Mouse (Mus musculus) urinary bladder, postnatal 14 days (tissue): ENCODE data around the gene Cmtm4.
"Not testable (repeated sequence)": the region's sequence is repeated elsewhere in the genome, so short reads cannot be mapped to it uniquely, and the experiment has no call there.

Experiments
- DNase-seq: peaks from one replicate; pipeline ENCODE4 v3.0.0; 2021; ENCODE audit warnings: low spot score

Gene Cmtm4

DNA sequence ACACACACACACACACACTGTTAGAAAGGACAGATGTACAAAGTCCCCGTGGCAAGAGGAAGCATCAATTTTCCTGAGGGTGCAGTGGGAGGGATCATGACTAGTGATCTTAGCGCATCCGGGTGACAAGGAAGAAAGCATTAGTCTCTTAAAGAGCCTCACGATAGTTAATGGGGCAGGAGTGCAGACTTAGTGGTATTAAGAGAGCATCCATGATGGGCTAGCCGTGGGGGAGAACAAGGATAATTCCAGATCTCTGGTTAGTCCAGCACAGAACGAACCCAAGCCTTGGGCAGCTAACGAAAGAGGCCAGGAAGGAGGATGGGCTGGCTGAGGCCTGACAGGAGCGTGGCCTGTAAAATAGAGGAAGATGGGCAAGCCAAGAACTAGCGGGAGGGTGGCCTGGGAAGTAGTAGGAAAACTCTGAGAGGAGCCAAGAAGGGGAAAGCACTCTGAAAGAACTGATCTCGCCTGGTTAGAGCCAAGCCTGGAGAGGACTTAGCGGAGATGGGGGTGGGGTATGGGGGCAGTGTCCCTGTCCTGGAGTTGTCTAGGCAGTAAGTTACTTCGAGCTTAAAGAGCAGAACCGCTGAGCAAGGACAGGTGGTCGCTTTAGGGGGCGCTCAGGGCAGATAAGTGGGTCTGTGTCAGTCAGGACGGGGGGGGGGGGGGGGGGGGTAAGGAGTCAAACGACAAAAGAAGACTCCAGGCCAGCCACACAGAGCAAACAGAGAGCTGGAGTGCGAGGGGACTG, 56.2 kb downstream of the Cmtm4 start, which contains the start of gene Cmtm3:
Gene Cmtm3 (plus strand): TSS at position 182 of the 754 bp plus-strand sequence.
- DNase-seq = no peak

DNA sequence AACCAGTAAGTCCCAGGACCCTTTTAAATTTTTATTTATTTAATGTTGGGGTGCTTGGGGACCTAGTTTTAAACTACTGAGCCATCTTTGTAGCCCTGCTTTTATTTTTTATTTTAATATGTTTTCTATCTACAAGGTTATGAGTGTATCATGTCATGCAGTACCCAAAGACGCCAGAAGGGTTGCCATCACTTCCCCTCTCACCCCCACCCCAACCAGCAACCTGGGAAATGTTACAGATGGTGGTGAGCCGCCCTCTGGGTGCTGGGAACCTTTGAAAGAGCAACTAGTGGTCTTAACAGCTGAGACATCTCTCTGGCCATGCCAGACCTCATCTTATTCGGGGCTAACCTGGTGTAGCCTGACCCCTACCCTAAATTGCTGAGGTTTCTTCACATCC, 57.7 kb downstream of the Cmtm4 start:
- DNase-seq = no peak

DNA sequence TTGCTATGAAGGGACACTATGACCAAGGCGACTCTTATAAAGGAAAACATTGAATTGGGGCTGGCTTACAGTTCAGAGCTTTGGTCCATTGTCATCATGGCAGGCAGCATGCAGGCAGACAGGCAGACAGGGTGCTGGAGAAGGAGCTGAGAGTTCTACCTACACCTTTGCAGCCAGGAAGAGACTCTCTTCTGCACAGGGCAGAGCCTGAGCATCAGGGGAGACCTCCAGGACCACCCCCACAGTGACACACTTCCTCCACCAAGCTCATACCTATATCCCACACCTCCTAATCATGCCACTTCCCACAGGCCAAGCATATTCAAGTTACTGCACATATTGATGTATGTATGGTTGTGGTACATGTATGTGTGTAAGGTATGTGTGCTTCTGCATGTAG, 58.8 kb downstream of the Cmtm4 start:
- no peak for DNase-seq

DNA sequence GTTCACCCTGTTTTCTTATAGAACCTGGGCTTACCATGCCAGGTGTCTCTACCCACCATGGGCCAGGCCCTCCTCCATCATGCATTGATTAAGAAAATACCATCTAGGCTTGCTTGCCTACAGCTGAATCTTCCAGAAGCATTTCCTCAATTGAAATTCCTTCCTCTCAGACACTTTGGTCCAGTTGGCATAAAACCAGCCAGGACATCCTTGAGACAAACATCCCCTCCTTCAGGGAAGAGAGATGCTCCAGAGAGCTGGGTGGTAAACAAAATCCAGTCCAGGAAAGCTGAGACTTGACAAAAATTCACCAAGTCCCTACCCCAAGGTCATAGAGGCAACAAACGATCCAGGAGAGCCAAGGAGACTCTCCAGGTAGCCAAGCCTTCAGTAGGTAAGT, 61.4 kb downstream of the Cmtm4 start:
- DNase-seq = no peak

DNA sequence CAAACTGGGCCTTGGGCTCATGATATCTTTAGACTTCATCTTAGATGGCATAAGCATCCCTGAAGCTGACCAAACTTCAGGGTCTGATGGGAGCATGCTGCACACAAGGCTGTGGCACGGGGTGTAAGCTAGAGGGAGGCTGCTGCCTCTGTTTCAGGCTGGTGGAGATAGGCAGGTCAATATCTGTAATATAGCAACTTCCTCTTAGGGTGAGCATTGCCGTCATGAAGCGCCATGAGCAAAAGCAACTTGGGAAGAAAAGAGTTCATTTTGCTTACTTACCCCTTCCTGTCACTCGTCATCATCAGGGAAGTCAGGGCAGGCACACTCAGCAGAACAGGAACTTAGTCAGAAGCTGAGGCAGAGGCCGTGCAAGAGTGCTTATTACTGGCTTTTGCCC, 61.8 kb downstream of the Cmtm4 start:
- no peak for DNase-seq

DNA sequence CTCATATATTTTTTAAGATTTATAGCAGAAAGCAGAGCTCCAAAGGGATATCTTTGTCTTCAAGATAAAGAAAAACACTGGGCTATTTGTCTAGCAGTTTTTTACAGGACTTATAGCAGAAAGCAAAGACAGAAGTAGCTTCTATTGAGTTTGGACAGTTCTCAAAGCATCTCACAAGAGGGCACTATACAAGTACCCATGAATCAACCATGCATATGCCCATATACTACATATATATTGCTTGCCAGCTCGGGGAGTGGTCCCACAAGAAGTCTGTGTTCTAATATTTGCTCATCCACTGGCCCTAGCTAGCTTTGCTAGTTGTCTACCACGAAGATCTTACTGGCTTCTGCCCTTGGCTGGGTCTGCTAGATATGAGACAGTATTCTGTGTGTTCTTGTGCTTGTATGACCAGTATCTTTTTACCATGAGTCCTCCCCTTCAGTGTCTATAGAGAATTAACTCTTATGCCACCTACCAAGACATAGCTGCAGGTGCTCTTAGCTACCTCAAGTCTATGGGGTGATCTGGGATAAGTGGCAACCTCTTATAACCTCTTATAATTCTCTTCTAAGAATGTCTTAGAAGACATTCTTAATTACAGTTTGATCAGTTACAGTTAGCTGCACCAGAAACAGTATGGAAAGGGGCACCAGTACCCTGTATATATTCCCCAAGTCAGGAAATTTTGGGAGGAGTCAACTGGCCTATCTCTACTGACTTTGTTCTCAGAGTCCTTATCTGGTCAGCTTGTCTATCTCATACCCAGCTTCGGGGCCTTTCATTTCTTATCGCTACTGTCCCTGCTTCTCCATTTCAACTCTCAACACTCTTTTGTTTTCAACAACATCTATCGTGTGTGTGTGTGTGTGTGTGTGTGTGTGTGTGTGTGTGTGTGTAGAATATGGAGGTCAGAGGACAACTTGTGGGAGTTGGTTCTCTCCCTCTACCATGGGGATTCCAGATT, 62.7 kb downstream of the Cmtm4 start:
- DNase-seq = no peak

DNA sequence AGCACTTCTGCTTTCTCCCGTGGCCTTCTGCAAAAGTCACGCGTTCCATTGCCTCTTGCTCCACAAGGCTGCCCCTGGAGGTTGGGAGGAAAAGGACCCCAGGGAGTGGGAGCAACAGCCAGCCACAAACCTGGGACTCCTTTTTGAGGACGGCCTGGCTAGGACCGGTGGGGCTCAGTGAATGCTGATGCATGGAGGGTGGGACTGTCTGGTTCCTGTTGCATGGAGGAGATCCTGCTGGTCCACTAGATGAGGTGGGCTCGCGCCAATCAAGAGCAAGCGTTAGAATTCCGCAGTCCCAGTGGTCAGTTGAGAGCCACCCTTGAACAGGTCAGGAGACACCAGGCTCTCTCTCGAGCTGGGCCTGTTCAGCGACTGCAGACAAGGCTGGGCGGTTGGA, 73.7 kb downstream of the Cmtm4 start, which contains the start of gene Cmtm2b:
Gene Cmtm2b (plus strand): TSS at position 301 of the 400 bp plus-strand sequence.
- not testable (repeated sequence) for DNase-seq

DNA sequence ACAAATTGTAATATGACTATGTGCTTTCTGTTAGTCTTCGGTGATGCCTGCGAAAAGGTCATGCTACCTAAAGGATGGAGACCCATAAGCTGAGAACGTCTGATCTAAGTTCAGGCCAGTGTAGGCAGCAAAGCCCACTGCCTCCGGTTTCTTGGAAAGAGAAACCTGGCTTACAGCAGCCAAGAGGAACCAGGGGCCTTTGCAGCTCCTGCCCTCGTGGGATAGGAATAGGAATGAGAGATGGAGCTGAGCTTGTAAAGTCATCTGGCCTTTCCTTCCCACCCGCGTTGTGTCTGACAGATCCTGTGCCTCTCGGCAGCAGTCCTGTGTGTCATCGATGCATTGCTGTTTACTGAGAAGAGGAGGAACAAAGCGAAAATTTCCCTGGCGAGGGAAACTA, 74.3 kb downstream of the Cmtm4 start, which contains the start of gene Gm11020:
Gene Gm11020 (plus strand): TSS at position 301 of the 400 bp plus-strand sequence.
- DNase-seq = not testable (repeated sequence)

DNA sequence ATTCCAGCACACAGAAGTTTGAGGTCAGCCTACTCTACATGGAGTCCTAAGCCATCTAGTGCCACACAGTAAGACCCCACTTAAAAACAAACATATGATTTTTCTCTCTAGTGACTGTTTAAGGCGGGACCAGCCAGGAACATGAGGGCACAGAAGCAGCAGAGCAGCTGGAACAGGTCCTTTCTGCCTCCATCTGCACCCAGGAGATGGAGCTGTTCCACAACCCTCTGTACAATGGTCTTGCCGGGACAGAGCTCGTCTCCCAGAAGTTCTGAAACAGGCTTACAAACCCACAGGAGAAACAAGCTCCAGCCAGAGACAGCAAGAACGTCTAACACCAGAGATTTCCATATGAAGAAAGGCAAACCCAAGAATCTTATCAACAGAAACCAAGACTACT, 82.3 kb downstream of the Cmtm4 start:
- DNase-seq = no peak

DNA sequence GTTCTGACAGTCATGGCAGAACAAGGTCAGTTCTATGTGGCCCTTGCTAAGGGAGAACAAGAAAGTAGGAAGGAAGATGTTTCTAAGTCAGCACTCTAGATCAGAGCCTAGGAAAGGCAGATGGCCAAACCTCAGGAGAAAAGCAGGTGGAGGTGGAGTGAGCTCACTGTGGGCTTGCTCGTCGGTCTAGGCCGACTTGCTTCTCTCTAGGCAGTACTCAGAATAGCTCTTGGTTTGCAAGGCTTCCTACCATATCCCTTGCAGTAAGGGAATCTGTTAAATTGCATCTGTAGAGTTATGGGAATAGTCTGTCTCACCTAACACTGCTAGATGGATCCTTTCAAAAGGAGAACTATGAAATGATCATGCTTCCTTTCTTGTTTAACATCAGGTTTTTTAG, 83.6 kb downstream of the Cmtm4 start:
- DNase-seq = not testable (repeated sequence)

DNA sequence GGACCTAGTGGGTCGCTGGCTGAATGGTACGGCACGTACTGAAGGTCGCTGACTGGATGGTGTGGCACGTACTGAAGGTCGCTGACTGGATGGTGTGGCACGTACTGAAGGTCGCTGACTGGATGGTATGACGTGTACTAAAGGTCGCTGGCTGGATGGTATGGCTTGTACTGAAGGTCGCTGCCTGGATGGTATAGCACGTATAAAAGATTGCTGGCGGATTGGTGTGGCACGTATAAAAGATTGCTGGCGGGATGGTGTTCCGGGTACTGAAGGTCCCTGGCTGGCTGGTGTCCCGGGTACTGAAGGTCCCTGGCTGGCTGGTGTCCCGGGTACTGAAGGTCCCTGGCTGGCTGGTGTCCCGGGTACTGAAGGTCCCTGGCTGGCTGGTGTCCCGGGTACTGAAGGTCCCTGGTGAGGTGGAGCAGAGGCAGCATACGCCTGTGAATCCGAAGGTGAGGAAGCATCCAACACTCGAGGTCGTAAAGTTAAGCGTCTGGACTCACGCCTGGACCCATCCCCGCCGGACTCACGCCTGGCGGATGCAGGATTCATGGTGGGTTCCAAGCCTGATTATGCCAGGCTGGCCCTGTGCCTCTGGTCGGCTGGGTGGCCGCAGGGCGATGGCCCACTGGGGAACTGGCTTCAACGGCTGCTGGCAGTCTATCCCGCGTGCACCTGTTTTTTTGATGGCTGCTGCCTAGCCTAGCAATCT, 86.0 kb downstream of the Cmtm4 start, which contains the start of the genes Gm45711 and Cmtm1:
Gene Gm45711 (minus strand): TSS at position 641 of the 715 bp plus-strand sequence.
Gene Cmtm1 (minus strand): TSS at position 705 of the 715 bp plus-strand sequence.
- not testable (repeated sequence) for DNase-seq

DNA sequence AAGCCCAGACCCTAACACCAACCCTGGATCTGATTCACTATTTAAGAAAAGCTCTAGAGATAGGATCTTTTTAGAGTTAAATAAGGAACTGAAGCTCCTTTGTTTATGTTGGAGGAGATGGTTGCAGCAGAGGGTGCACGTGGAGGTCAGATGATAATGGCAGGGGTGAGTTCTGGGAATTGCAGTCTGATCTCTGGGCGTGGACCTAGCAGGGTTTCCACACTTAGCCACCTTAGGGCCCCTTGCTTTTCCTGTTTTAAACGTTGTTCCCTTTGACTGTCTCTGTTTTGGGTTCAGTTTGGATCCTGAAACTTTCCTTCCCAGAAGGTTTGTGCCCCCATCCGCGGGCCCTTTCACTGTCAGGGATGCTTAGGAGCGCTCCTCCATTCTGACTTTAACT, 87.3 kb downstream of the Cmtm4 start:
- DNase-seq = not testable (repeated sequence)

DNA sequence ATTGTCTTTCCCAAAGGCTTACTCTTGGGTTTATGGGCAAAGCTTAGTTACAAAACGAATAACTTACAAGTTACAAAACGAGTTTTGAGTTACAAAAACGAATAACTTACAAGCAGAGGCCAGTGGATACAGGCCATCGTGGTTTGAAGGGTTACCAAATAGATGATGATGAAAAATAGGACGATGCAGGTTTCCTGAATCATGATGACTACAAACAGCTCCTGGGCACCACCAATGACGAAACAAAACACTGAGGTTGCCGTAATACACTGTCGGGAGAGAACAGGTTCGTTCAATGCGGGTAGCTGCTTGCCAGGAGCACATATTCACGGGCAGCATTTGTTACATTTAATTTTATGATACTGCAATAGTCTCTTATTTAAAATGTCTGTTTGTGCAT, 90.6 kb downstream of the Cmtm4 start:
- no peak for DNase-seq

DNA sequence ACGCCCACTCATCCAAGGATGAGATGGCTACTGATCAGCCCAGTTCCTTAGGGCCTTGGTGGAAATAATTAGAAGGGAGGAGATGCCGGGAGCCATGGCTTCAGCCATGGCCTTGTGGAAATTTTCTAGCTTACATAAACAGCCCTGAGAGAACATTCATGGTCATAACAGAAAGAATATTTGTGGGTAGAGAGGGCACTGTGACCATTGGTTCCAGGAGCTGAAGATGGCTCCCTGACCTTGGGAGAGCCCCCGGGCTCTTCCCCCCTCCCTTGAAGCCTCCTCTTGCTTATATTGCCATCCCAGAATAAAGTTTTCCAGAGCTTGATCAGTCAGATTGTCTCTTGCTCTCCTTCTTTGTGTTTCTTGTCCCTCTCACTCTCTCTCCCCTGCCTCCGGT, 93.1 kb downstream of the Cmtm4 start:
- not testable (repeated sequence) for DNase-seq

DNA sequence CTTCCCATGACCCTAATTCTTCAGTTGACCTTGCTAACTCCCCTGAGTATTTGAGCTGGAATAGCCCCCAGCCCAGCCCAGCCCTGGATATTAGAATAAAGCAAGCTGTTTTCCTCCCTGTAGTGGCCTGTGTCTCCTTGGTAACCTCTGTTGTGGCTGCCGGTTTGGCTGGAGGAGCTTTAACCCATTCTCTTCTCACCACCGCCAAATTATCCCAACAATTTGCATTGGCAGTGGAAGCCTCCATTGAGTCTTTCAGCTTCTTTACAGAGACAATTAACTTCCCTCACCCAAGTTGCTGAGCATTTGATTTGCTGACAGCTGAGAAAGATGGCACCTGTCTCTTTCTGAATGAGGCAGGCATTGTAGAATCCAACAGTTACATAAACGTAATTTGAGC, 94.0 kb downstream of the Cmtm4 start:
- DNase-seq = not testable (repeated sequence)
